Mouse (Mus musculus): ENCODE data around the gene Mslnl.
"Not testable (repeated sequence)": the region's sequence is repeated elsewhere in the genome, so short reads cannot be mapped to it uniquely, and the experiment has no call there.

Gene Mslnl

GRCm38 (mm10) chr17:25735745-25736144 is at the start of gene Mslnl:
TSS of gene Mslnl (plus strand) at chr17:25736042.
- DNase-seq: no peak

GRCm38 (mm10) chr17:25686323-25686722 is 49.5 kb upstream of the Mslnl start:
- peak; percentile 33 to 52 for DNase-seq

GRCm38 (mm10) chr17:25688922-25689321 is 46.9 kb upstream of the Mslnl start:
- no peak for DNase-seq

- no peak for DNase-seq
These were observed 39.6 kb upstream of the Mslnl start for GRCm38 (mm10) chr17:25696263-25696662.

GRCm38 (mm10) chr17:25698446-25698845 is 37.4 kb upstream of the Mslnl start:
- DNase-seq: peak; percentile 79 to 83

GRCm38 (mm10) chr17:25700863-25701496 is 34.9 kb upstream of the Mslnl start:
- no peak for DNase-seq

GRCm38 (mm10) chr17:25709994-25710393 is 25.8 kb upstream of the Mslnl start:
- DNase-seq: no peak

- no peak for DNase-seq
These were observed 24.7 kb upstream of the Mslnl start for GRCm38 (mm10) chr17:25711136-25711535.

- DNase-seq: no peak
These were observed 20.2 kb upstream of the Mslnl start for GRCm38 (mm10) chr17:25715627-25716026.

GRCm38 (mm10) chr17:25716130-25716529 is 19.7 kb upstream of the Mslnl start:
- peak; percentile 22 to 43 for DNase-seq

GRCm38 (mm10) chr17:25716711-25717637 is 18.9 kb upstream of the Mslnl start, which contains the start of gene Gng13:
TSS of gene Gng13 (plus strand) at chr17:25717171.
- DNase-seq: peak; percentile 57 to 68

- no peak for DNase-seq
These were observed 18.2 kb upstream of the Mslnl start for GRCm38 (mm10) chr17:25717691-25718090.

- DNase-seq: no peak
These were observed 14.4 kb upstream of the Mslnl start for GRCm38 (mm10) chr17:25721476-25721875.

GRCm38 (mm10) chr17:25723470-25723869 is 12.4 kb upstream of the Mslnl start:
- no peak for DNase-seq

GRCm38 (mm10) chr17:25723919-25724318 is 11.9 kb upstream of the Mslnl start:
- peak; percentile 25 to 38 for DNase-seq

- no peak for DNase-seq
These were observed 10.6 kb upstream of the Mslnl start for GRCm38 (mm10) chr17:25725264-25725663.

GRCm38 (mm10) chr17:25727265-25728008 is 8.4 kb upstream of the Mslnl start, which contains the start of the genes Chtf18 and Rpusd1:
TSS of gene Chtf18 (minus strand) at chr17:25727419.
TSS of gene Rpusd1 (plus strand) at chr17:25727670.
- peak; percentile 99 to 100 for DNase-seq

GRCm38 (mm10) chr17:25728009-25728270 is 7.9 kb upstream of the Mslnl start:
- no peak for DNase-seq

GRCm38 (mm10) chr17:25732082-25732481 is 3.8 kb upstream of the Mslnl start:
- peak; percentile 93 for DNase-seq

GRCm38 (mm10) chr17:25735246-25735645 is 596 bp upstream of the Mslnl start:
- DNase-seq: no peak

GRCm38 (mm10) chr17:25738861-25739260 is 3.0 kb downstream of the Mslnl start:
- no peak for DNase-seq

- not testable (repeated sequence) for DNase-seq
These were observed 5.6 kb downstream of the Mslnl start for GRCm38 (mm10) chr17:25741471-25741870.

GRCm38 (mm10) chr17:25743831-25744230 is 8.0 kb downstream of the Mslnl start:
- no peak for DNase-seq
